Mouse (Mus musculus): ENCODE data around the gene Hist1h2bq. TPM values are rescaled to one million over a fixed set of nuclear protein-coding genes. Genes with fewer than 3 reads are reported as not detected.
"Not testable (repeated sequence)": the region's sequence is repeated elsewhere in the genome, so short reads cannot be mapped to it uniquely, and the experiment has no call there.

The Hist1h2bq gene
- polyA plus RNA-seq, 1 experiment from 2014 or later = 25.3 TPM

GRCm38 (mm10) chr13:21797163-21797562, 12.8 kb downstream of the Hist1h2bq start:
- DNase-seq (ENCODE audit: low spot score); H3K9me3 ChIP-seq (ENCODE audit: control insufficient read depth, low read length); ATAC-seq (replicated peaks; ENCODE audit: low FRiP score); H3K27ac ChIP-seq (ENCODE audit: low read depth, low read length); H3K4me1 ChIP-seq (replicated peaks; ENCODE audit: control insufficient read depth, insufficient read depth, low read length); H3K4me3 ChIP-seq (ENCODE audit: low read depth, low read length); H3K9ac ChIP-seq (ENCODE audit: low read length); H3K27me3 ChIP-seq (ENCODE audit: control insufficient read depth, insufficient read depth, low read length); H3K4me2 ChIP-seq (ENCODE audit: low read depth, low read length, severe bottlenecking); H3K36me3 ChIP-seq (ENCODE audit: control insufficient read depth, insufficient read depth, low read length): not testable (repeated sequence)

- DNase-seq (ENCODE audit: low spot score) = peak; percentile 30
- H3K9ac ChIP-seq (ENCODE audit: low read length) = no peak overlapping the region
- H3K4me2 ChIP-seq (ENCODE audit: low read depth, low read length, severe bottlenecking) = no peak overlapping the region
- H3K36me3 ChIP-seq (ENCODE audit: control insufficient read depth, insufficient read depth, low read length) = no peaks in the 10 kb centered on the region
- H3K27me3 ChIP-seq (ENCODE audit: control insufficient read depth, insufficient read depth, low read length) = no peaks in the 10 kb centered on the region
- no peak for ATAC-seq (replicated peaks; ENCODE audit: low FRiP score)
- H3K4me3 ChIP-seq (ENCODE audit: low read depth, low read length) = no peak overlapping the region
- H3K9me3 ChIP-seq (ENCODE audit: control insufficient read depth, low read length) = no peaks in the 10 kb centered on the region
- no peak overlapping the region for H3K27ac ChIP-seq (ENCODE audit: low read depth, low read length)
- 91% methylated on average over 7 of the region's 7 CpGs for WGBS
- H3K4me1 ChIP-seq (replicated peaks; ENCODE audit: control insufficient read depth, insufficient read depth, low read length) = 0 out of 2 replicates have a peak, but pooled peaks cover 2% of the 10 kb centered on the region
Measured at GRCm38 (mm10) chr13:21795584-21795983, 14.4 kb downstream of the Hist1h2bq start.

- 6% methylated on average over 17 of the region's 18 CpGs for whole genome bisulfite sequencing
- peaks cover 10% of the 10 kb centered on the region; the same call in 1 of the 2 replicates for H3K4me1 ChIP-seq (replicated peaks; ENCODE audit: control insufficient read depth, insufficient read depth, low read length)
- DNase-seq (ENCODE audit: low spot score) (peak; percentile 61), ATAC-seq (replicated peaks; ENCODE audit: low FRiP score) (no peak)
- H3K9ac ChIP-seq (ENCODE audit: low read length) = peak overlapping the region; percentile 47
- no peaks in the 10 kb centered on the region for H3K9me3 ChIP-seq (ENCODE audit: control insufficient read depth, low read length)
- H3K36me3 ChIP-seq (ENCODE audit: control insufficient read depth, insufficient read depth, low read length) = no peaks in the 10 kb centered on the region
- peak overlapping the region; percentile 38; the same call in 1 of the 2 replicates for H3K4me2 ChIP-seq (ENCODE audit: low read depth, low read length, severe bottlenecking)
- no peaks in the 10 kb centered on the region for H3K27me3 ChIP-seq (ENCODE audit: control insufficient read depth, insufficient read depth, low read length)
- no peak overlapping the region; the same call in 1 of the 2 replicates for H3K4me3 ChIP-seq (ENCODE audit: low read depth, low read length)
- no peak overlapping the region for H3K27ac ChIP-seq (ENCODE audit: low read depth, low read length)
Measured at GRCm38 (mm10) chr13:21790601-21791283, 19.3 kb downstream of the Hist1h2bq start.

GRCm38 (mm10) chr13:21789925-21790324, 20.1 kb downstream of the Hist1h2bq start:
- peak; percentile 30 for DNase-seq (ENCODE audit: low spot score)
- no peak for ATAC-seq (replicated peaks; ENCODE audit: low FRiP score)
- 70% methylated on average over 6 of the region's 6 CpGs for whole genome bisulfite sequencing
- Histone ChIP-seq H3K27ac (ENCODE audit: low read depth, low read length) (peak overlapping the region; percentile 2; the same call in 1 of the 2 replicates), H3K9ac (ENCODE audit: low read length) (no peak overlapping the region), H3K36me3 (ENCODE audit: control insufficient read depth, insufficient read depth, low read length) (no peaks in the 10 kb centered on the region), H3K4me2 (ENCODE audit: low read depth, low read length, severe bottlenecking) (no peak overlapping the region), H3K4me3 (ENCODE audit: low read depth, low read length) (no peak overlapping the region), H3K9me3 (ENCODE audit: control insufficient read depth, low read length) (no peaks in the 10 kb centered on the region), H3K27me3 (ENCODE audit: control insufficient read depth, insufficient read depth, low read length) (no peaks in the 10 kb centered on the region), H3K4me1 (replicated peaks; ENCODE audit: control insufficient read depth, insufficient read depth, low read length) (peaks cover 10% of the 10 kb centered on the region; the same call in 1 of the 2 replicates)

GRCm38 (mm10) chr13:21787760-21788593, 22.0 kb downstream of the Hist1h2bq start:
- H3K4me3 ChIP-seq (ENCODE audit: low read depth, low read length) = peak overlapping the region; percentile 18; the same call in 1 of the 2 replicates
- ATAC-seq (replicated peaks; ENCODE audit: low FRiP score) (peak; percentile 21), DNase-seq (ENCODE audit: low spot score) (peak; percentile 52)
- H3K27ac ChIP-seq (ENCODE audit: low read depth, low read length) = peak overlapping the region; percentile 95
- no peaks in the 10 kb centered on the region for H3K9me3 ChIP-seq (ENCODE audit: control insufficient read depth, low read length)
- H3K9ac ChIP-seq (ENCODE audit: low read length) = peak overlapping the region; percentile 65
- peaks cover 13% of the 10 kb centered on the region; the same call in 1 of the 2 replicates for H3K4me1 ChIP-seq (replicated peaks; ENCODE audit: control insufficient read depth, insufficient read depth, low read length)
- no peaks in the 10 kb centered on the region for H3K27me3 ChIP-seq (ENCODE audit: control insufficient read depth, insufficient read depth, low read length)
- WGBS = 10% methylated on average over 13 of the region's 21 CpGs
- peak overlapping the region; percentile 49 for H3K4me2 ChIP-seq (ENCODE audit: low read depth, low read length, severe bottlenecking)
- no peaks in the 10 kb centered on the region for H3K36me3 ChIP-seq (ENCODE audit: control insufficient read depth, insufficient read depth, low read length)

GRCm38 (mm10) chr13:21786899-21787629, 22.9 kb downstream of the Hist1h2bq start, which contains the start of the genes Hist1h2an and Hist1h2bp:
Gene Hist1h2an, minus strand, starts transcription at chr13:21787218.
Gene Hist1h2bp, plus strand, starts transcription at chr13:21787461.
- H3K4me1 ChIP-seq (replicated peaks; ENCODE audit: control insufficient read depth, insufficient read depth, low read length) = peaks cover 13% of the 10 kb centered on the region; the same call in 1 of the 2 replicates
- H3K9ac ChIP-seq (ENCODE audit: low read length) = peak within 1 kb of the TSS; percentile 65
- peak within 1 kb of the TSS; percentile 49 for H3K4me2 ChIP-seq (ENCODE audit: low read depth, low read length, severe bottlenecking)
- DNase-seq (ENCODE audit: low spot score) = peak; percentile 90
- under 1% methylated on average over 33 of the region's 63 CpGs for WGBS
- not testable (repeated sequence) for H3K36me3 ChIP-seq (ENCODE audit: control insufficient read depth, insufficient read depth, low read length); H3K9me3 ChIP-seq (ENCODE audit: control insufficient read depth, low read length); H3K27me3 ChIP-seq (ENCODE audit: control insufficient read depth, insufficient read depth, low read length)
- peak within 1 kb of the TSS; percentile 95 for H3K27ac ChIP-seq (ENCODE audit: low read depth, low read length)
- H3K4me3 ChIP-seq (ENCODE audit: low read depth, low read length) = peak within 1 kb of the TSS; percentile 31
- peak; percentile 93 for ATAC-seq (replicated peaks; ENCODE audit: low FRiP score)

GRCm38 (mm10) chr13:21786189-21786898, 23.7 kb downstream of the Hist1h2bq start:
- peaks cover 13% of the 10 kb centered on the region; the same call in 1 of the 2 replicates for H3K4me1 ChIP-seq (replicated peaks; ENCODE audit: control insufficient read depth, insufficient read depth, low read length)
- WGBS = 3% methylated on average over 8 of the region's 8 CpGs
- no peaks in the 10 kb centered on the region for H3K9me3 ChIP-seq (ENCODE audit: control insufficient read depth, low read length)
- H3K36me3 ChIP-seq (ENCODE audit: control insufficient read depth, insufficient read depth, low read length) = no peaks in the 10 kb centered on the region
- no peaks in the 10 kb centered on the region for H3K27me3 ChIP-seq (ENCODE audit: control insufficient read depth, insufficient read depth, low read length)
- H3K9ac ChIP-seq (ENCODE audit: low read length) = peak overlapping the region; percentile 56
- peak overlapping the region; percentile 46 for H3K4me2 ChIP-seq (ENCODE audit: low read depth, low read length, severe bottlenecking)
- H3K4me3 ChIP-seq (ENCODE audit: low read depth, low read length) = peak overlapping the region; percentile 31
- ATAC-seq (replicated peaks; ENCODE audit: low FRiP score) (no peak), DNase-seq (ENCODE audit: low spot score) (peak; percentile 59)
- H3K27ac ChIP-seq (ENCODE audit: low read depth, low read length) = peak overlapping the region; percentile 90

Measured in forebrain, embryonic 11.5 days (tissue).